Mouse (Mus musculus) large intestine, adult 2 months (tissue): ENCODE results near the gene Shank2. TPM values are rescaled to one million over a fixed set of nuclear protein-coding genes. Genes with fewer than 3 reads are reported as not detected.

Source experiments
- DNase-seq: peaks from one replicate; pipeline ENCODE4 v3.0.0-alpha.2; 2012; ENCODE audit warnings: low read depth, low spot score
- WGBS: fragments of 180-500 bp; shearing (Covaris S2); methylation state at CpG from one replicate; pipeline ENCODE4 v1.1.7; 2018; 5-methylcytosine and 5-hydroxymethylcytosine counted together
- polyA plus RNA-seq: library from polyadenylated mRNA; depleted of rRNA; stranded (reverse); fragments of >200 nt; gene quantifications from 2 replicates; pipeline ENCODE4 v1.2.3, GENCODE M21; 2012

Gene Shank2
- polyA plus RNA-seq, 1 experiment, result 2.3 TPM

DNA sequence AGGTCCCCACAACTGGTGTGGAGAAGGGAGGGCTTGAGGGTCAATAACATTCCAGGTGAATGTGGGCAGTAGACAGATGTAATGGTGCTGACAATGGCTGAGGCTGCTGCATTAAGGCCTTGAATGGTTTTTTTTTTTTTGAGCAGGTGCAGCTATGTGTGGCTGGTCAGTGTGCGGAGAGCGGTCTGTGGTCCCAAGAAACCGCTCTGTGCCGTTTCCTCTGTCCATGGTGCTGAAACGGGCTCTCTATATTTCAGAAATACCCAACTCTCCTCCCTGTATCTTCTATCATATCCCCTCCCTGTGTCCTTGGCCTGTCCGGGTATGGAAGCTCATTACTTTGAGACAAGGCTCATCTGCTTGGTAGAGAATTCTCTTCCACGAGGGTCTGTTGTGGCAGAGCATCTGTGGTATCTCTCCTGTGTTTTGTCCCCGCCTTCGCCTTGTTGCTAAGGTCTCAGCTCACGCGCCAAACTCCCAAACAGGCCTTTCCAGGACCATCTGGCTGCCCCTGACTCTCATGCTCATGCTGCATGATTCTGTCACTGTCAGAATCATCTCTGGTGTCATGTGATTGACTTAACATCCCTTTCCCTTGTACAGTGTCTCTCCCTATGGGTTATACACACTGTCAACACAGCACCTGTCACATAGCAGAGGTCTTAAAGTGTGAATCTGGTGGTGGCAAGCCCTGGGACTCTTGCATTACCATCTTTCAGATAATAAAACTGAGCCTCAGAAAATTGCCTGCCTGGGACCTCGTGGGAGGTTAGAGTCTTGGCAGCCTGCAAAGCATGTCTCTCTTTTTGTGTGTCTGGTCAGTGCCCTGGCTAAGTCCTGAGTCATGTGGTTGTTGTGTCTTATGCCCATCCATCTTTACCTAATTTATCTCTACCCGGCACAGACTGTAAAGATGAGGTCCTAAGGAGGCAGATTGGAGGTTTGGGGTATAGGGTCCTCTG lies 292.8 kb downstream of the Shank2 start:
- no peak for DNase-seq
- 60% methylated on average over 13 of the region's 13 CpGs for WGBS

DNA sequence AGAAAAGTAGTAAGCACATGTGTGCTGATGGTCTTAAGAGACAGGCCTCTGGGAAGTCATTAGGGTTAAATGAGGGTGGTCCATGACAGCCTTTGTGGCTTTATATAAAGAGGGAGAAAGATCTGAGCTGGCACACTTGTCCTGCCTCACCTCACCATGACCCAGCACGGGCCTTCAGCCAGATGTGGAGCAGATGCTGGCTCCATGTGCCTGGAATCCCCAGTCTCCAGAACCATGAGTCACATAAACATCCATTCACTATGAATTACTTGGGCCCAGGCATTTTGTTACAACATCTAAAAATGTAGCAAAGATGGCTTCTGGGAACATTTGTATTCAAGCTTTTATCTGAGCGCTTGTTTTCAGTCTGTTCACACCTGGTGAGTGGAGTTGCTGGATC lies 297.6 kb downstream of the Shank2 start:
- WGBS, result 88% methylated on average over 2 of the region's 2 CpGs

DNA sequence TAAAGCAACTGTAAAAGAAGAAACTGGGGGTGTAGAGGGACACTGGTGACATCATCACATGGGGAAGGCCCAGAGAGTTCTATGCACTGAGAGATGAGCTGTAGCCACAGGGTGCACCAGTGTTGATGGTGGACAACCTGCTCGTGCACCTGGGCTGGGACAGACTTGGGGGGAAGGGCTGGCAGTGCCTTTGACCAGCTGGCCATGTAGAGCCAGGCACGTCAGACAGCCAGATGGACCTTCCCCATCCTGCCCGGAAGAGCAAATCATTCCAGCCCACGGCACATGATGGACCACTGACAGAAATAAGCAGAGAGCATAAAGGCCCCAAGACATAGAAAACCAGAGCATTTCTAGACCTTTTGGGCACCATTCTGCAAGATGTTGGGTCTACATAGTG lies 299.9 kb downstream of the Shank2 start:
- no peak for DNase-seq
- WGBS, result 82% methylated on average over 4 of the region's 4 CpGs

More for the DNA sequence above, 297.6 kb downstream of the Shank2 start:
- DNase-seq, result no peak

DNA sequence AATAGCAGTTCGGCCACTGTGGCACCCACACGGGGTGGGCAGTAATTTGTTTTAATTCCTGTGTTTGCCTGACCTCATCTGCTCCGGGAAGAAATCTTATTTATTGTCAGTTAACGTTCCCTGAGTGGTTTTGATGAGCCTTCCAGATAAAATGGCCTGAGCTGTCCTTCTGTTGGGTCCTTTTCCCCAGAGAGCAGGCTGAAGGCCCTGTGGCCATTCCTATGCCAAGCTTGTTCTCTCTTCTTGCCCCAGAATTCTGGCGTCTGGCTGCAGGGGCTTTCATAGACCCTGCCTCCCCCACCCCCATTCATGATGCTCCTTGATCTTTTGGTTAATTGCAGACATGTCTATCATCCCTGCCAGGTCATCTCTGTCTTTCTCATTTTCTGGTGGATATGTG lies 300.8 kb downstream of the Shank2 start:
- 49% methylated on average over 5 of the region's 5 CpGs for WGBS
- no peak for DNase-seq

DNA sequence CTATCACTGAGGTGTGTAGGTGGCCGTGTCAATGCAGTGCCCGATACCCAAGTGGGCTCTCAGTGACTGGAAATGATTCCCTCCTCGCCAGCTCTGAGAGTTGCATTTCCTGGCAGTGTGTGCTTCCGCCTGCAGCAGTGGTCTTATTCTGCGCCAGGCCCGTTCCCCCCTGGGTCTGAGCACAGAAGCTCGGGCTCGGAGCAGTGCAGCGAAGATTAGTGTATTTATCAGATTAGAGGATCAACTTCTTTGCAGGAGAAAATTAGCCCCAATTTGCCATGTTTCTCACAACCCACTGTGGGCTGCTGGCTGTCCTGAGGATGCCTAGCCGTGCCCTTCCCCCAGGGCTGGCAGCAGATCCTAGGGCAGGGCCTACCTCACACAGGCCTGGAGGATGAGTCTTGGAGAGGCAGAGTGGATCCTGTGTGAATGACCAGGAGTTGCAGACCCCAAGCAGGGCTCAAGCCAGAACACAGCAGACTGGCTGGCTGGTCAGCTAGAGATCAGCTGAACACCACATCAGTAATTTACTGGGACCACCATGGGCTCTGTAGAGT lies 306.2 kb downstream of the Shank2 start:
- WGBS, result 90% methylated on average over 10 of the region's 10 CpGs
- DNase-seq, result no peak

DNA sequence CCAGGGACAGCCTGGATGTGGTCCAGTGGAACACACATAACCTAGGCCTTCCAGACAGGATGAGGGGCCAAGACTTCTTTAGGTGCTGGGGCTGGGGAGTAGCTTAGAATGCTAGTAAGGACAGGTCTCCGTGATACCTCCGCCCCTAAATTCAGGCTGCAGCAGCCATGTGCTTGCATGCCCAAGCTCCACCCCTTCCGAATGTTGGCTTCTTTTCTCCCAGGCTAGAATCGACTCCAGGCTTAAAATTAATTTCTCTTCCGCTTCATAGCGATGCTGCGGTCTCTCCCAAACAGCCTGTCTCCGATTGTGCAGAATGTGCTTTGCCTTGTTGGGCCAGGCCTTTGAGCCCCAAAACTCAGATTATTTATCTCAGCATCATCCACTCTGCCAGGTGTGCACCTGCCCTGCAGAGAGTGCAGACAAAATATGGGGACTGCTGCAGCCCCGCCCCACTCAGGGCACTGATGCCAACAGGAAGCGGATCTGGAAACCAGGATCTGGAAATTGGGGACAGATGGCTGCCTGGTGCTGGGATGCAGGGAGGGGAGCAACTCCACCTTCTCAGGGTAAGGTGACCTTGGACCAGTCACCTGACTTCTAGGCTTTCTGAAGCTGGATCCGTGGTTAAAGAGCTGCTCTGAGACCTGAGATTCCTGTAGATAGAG lies 312.8 kb downstream of the Shank2 start:
- WGBS, result 84% methylated on average over 11 of the region's 11 CpGs
- DNase-seq, result no peak

DNA sequence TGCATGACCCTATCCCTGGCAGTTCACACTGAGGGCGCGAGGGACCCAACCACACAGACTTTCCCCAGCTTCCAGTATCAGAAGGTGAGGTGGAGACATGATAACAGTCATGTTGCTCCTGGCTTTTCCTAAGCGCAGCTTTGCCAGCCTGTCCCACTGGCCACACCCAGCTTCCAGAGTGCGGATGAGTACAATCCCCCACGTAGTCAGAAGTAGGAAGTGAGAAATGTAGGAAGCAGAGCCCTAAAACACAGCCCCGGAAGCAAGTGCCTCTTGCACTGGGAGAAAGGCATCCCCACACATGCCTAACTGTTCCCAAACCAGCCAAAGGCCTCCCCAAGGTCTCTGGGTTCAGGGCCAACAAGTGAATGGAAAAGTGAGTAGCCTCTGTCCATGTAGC lies 314.5 kb downstream of the Shank2 start:
- DNase-seq, result no peak
- 83% methylated on average over 6 of the region's 6 CpGs for WGBS

DNA sequence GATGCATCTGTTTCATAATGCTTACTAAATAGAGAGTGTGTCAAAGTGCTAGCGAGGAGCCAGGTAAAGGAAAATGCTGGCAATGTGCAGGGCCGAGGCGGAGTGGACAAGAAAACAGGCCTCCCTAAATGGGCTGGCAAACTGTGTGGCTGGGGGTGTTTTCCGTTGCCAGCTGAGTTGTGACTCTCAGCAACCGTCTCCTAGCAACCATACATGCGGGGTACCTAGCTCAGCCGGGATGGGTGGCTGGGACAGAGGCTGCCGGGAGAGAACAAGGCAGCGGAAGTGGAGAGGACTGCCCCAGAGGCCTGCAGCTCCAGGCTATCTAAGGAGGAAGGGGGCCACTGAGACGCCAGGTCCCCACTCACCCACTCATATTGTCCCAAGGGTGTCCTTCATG lies 315.1 kb downstream of the Shank2 start:
- WGBS, result 69% methylated on average over 10 of the region's 10 CpGs
- no peak for DNase-seq

DNA sequence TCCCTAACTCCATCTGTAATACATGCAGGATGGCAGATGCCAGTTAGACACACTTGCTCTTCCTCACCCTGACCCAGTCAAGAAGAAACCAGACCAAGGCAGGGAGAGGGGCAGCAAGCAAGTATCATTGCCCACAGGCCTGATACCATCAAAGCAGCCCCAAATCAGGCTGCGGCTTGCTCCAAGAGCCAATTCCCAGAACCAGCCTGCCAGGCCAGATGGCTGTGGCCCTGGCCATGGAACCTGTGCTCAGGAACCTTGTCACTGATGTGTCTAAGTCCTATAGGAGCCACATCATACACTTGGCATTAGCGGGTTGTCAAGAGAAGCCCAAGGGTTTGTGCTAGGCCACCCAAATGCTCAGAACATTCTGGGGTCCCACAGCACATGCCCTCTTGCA lies 322.3 kb downstream of the Shank2 start:
- WGBS, result 98% methylated on average over 2 of the region's 2 CpGs
- DNase-seq, result no peak

DNA sequence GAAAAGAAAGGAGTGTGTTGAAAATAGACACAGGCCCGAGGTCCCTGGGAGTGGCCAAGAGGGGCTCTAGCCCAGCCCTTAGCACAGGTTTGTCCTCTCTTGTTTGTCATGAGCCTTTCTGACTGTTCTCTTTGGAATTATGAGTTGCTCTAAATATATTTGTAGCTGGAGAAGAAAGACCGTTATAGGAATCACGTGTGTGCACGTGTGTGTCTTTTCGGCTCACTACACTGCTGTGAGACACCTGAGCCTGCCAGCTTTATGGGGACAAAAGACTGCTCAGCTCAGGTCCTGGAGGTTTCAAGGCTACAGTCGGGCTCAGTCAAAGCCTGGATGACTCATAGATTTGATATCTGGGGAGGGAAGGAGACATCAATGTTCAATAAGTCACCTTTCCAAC lies 323.1 kb downstream of the Shank2 start:
- no peak for DNase-seq
- 80% methylated on average over 6 of the region's 6 CpGs for WGBS

DNA sequence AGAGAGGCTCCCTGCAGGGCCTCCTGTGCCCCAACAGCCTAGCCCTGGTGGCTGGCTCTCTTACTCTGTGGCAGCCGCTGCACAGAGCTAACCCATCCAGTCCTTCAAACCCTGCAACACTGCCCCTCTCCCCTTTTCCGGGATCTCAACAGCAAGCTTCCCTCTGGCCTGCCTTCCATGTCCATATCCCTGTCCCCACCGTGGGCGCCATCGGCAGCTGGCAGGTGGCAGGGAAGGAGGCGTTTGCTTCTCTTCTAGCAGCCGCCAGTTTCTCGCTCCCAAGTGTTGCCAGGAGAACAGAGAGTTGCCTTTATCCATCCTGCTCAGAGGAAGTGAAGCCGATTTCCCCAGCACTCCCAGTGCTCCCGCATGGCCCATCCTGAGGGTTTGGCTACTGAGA lies 323.9 kb downstream of the Shank2 start:
- DNase-seq, result no peak
- WGBS, result 90% methylated on average over 10 of the region's 10 CpGs

DNA sequence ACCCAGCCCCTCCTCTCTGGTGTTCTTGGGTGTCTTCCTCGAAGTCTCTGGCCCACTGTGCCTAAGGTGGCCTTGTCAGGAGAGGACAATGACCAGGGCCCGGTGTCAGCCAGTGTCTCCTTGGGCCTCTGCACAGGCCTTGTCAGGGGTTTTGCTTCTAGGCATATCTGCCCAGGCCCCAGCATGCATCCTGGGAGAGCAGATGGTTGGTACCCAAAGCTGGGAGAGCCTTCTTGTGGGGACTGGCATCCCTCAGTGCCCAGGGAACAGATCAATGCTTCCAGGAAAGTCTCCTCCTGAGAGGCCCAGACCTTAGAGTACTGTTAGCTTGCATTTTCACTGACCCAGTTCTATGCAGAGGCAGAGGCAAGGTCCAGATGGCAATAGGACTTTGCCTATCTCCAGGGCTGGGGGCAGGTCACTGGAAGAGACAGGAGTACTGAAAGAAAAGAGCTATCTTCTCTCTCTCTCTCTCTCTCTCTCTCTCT lies 327.7 kb downstream of the Shank2 start:
- WGBS, result 69% methylated on average over 2 of the region's 2 CpGs

DNA sequence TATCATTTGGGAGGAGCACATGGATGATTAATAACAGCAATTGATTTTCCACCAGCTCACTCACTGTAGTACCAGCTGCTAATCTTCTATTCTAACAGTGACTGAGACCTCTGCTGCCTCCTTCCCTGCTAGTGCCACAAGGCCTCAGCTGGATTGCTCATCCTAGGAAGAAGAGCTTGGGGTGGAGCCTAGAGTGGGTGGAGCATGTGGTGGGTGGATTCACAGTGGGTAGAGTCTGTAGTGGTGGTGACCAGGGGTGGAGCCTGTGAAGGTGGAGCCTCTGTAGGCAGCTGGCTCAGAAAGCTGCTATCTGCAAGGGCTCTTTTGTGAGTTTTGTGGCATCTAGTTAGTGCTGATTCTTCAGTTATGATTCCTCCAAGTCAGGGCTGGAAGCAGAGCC lies 334.9 kb downstream of the Shank2 start:
- DNase-seq, result no peak

More for the DNA sequence above, 327.7 kb downstream of the Shank2 start:
- DNase-seq, result no peak

DNA sequence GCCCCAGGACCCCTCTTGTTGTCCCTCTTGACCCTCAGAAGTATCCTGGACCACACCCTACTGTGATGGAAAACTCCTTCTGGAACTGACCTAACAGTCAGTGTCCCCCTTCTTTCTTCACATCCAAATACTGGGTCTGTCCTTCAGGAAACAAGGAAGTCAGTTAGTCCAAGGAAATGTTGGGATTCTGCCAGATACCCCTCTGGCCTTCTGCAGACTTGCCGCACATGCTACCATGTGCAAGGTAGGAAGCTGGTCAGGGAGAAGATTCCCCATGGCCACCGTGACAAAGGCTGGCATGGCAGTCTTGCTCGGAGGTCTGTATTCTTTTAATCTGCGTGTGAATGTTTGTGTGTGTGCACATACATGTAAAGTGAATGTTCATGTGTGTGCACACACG lies 337.0 kb downstream of the Shank2 start:
- no peak for DNase-seq
- WGBS, result 90% methylated on average over 5 of the region's 5 CpGs

DNA sequence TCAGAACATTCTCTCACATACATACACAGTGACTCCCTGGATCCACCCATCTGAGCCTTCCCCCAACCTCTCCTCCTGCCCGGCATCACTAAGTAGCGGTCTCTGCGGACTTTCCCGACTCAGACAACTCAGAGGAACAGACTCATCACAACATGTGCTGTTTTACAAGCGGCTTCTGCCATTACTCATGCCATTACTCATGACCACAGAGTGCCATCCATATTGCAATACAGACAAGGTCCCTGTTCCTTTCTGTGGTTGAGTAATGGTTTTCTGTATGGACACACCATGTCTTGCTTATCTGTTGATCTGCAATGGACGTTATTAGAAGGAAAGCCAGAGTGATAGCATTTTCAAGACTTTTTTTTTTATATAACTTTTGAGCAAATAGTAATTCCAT lies 338.6 kb downstream of the Shank2 start:
- no peak for DNase-seq
- 73% methylated on average over 6 of the region's 6 CpGs for WGBS

DNA sequence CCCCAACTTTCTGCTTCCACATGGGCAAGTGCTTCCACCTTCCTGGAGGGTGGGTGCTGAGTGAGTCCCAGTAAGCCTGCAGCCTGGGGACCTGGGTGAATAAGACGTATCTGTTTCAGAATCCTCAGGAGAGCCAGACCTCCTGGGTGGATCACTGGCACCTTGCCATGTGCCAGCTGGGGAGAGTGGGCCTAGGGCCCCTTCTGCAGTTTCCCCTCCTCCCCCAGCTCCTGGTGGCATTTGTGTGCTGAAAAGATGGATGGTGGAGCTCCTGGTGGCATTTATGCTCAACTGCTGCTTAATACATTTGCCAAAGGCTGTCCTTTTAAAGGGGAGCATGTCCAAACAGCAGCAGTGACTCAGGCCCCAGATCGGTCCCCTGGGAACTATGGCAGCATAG lies 364.4 kb downstream of the Shank2 start:
- WGBS, result 88% methylated on average over 2 of the region's 2 CpGs
- no peak for DNase-seq

DNA sequence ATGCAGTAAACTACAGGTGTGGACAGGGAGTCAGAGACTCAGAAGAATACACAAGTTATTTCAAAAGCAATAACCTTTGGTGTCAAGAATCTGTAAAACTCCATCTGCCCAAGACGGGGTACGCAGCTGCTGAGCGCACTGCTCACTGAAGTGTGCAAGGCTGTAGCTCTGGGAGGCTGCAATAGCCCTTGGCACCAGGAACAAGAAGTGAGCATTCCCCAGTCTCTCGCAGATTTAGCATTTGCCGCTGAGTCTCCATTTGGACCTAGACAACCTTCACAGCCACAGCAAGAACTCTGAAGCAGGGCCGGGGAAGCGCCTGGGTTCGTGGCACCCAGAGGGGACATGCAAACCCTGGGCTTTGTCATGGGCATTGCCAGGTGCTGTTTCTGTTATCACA lies 371.3 kb downstream of the Shank2 start:
- 96% methylated on average over 8 of the region's 8 CpGs for WGBS
- no peak for DNase-seq

DNA sequence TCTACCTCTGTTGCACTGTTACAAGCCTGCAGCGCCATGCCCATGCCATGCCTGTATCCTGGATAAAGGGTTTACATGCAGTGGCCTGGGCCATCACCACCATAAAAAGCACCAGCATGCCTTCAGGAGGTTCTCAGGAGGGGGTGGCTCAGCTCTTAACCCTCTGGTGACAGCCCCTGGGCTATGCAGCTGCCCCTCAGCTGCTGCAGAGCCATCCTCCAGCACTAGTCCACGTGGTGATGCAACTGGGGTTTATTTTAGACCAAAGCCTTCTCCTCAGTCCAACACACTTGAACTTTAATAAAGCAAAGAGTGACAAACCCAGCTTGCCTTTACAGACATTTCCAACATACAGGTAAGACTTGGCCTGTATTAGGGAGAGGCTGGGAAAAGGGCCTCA lies 373.8 kb downstream of the Shank2 start:
- DNase-seq, result no peak
- WGBS, result 81% methylated on average over 2 of the region's 2 CpGs

DNA sequence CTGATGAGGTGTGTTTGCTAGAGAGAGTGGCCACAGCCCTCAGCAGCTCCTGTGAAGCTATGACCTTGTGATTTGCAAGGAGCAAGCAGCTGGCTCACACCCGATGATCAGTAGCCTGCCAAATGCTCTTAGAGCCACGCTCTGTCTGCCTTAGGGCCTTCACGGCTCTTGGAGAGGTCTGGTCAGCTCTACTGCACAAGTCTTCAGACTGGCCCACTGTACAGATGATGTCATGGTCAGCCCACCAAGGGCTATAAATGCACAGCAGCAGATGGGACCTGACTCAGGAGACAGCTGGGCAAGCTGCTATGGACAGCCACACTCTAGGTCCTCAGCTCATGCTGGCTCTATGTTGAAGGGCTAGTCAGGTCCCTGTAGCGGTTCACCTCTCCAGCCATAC lies 376.5 kb downstream of the Shank2 start:
- DNase-seq, result no peak
- 71% methylated on average over 4 of the region's 4 CpGs for WGBS

DNA sequence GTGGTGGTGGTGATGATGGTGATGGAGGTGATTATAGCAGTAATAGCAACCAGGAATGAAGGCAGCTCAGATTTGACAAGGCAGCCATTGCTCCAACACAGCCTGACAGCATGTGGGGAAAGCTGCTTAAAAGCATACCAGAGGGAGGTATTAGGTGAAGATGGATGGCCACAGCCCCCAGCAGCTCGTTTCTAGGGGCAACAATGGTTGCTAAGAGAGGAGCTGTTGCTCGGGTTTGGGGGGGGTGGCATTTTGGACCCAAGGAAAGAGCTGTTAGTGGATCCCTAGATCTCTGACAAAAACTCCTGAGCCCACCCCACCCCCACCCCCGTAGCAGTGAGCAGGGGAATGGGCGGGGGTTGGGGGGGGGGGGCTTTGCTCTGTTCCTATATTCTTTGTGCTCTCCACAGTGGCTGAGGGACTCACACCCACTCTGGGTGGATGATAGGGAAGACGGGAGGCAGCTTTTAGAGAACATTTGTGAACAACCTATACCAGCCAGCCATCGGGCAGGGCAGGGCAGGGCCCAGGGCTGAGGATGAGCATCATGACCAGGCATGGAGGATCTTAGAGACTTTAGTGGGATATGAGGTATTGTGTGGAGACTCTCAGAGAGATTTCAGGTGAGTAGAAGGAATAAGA lies 377.6 kb downstream of the Shank2 start:
- DNase-seq, result no peak
- 65% methylated on average over 6 of the region's 6 CpGs for WGBS
